Mouse (Mus musculus): ENCODE measurements around the gene Vps13c.
A peak's percentile ranks its signal among the peaks of the same experiment; 100 is the strongest.

Gene Vps13c

GRCm38 (mm10) chr9:67839981-67840859, at the start of gene Vps13c:
Gene Vps13c (plus strand): TSS chr9:67840396.
- DNase-seq, result peak; percentile 71 to 73

GRCm38 (mm10) chr9:67792405-67792804, 47.8 kb upstream of the Vps13c start:
- no peak for DNase-seq

- DNase-seq, result no peak
Observed at GRCm38 (mm10) chr9:67793501-67793900, 46.7 kb upstream of the Vps13c start.

- no peak for DNase-seq
Observed at GRCm38 (mm10) chr9:67794216-67794615, 46.0 kb upstream of the Vps13c start.

GRCm38 (mm10) chr9:67794668-67795067, 45.5 kb upstream of the Vps13c start:
- DNase-seq, result no peak

GRCm38 (mm10) chr9:67795205-67795675, 45.0 kb upstream of the Vps13c start:
- DNase-seq, result no peak

GRCm38 (mm10) chr9:67799078-67799819, 40.9 kb upstream of the Vps13c start:
- DNase-seq, result no peak

- DNase-seq, result peak in 1 of 2 experiments; percentile 52
Observed at GRCm38 (mm10) chr9:67802241-67802640, 38.0 kb upstream of the Vps13c start.

- no peak for DNase-seq
Observed at GRCm38 (mm10) chr9:67807000-67807399, 33.2 kb upstream of the Vps13c start.

GRCm38 (mm10) chr9:67810527-67810926, 29.7 kb upstream of the Vps13c start:
- no peak for DNase-seq

GRCm38 (mm10) chr9:67811116-67811515, 29.1 kb upstream of the Vps13c start:
- DNase-seq, result no peak

- no peak for DNase-seq
Observed at GRCm38 (mm10) chr9:67813171-67813570, 27.0 kb upstream of the Vps13c start.

GRCm38 (mm10) chr9:67813665-67814337, 26.4 kb upstream of the Vps13c start:
- DNase-seq, result no peak

- DNase-seq, result no peak
Observed at GRCm38 (mm10) chr9:67816172-67816928, 23.8 kb upstream of the Vps13c start.

GRCm38 (mm10) chr9:67817898-67818667, 22.1 kb upstream of the Vps13c start:
- DNase-seq, result no peak

GRCm38 (mm10) chr9:67818668-67818950, 21.6 kb upstream of the Vps13c start:
- no peak for DNase-seq

- DNase-seq, result no peak
Observed at GRCm38 (mm10) chr9:67823131-67823530, 17.1 kb upstream of the Vps13c start.

GRCm38 (mm10) chr9:67825527-67825926, 14.7 kb upstream of the Vps13c start:
- no peak for DNase-seq

GRCm38 (mm10) chr9:67828182-67828581, 12.0 kb upstream of the Vps13c start:
- DNase-seq, result peak in 1 of 2 experiments; percentile 57

- DNase-seq, result no peak
Observed at GRCm38 (mm10) chr9:67830411-67831358, 9.5 kb upstream of the Vps13c start.
